Mouse (Mus musculus) erythroid progenitor cell, adult 5-6 weeks (primary cell): ENCODE data around the gene Pdik1l. TPM values are rescaled to one million over a fixed set of nuclear protein-coding genes. Genes with fewer than 3 reads are reported as not detected.
"Not testable (repeated sequence)": the region's sequence is repeated elsewhere in the genome, so short reads cannot be mapped to it uniquely, and the experiment has no call there.

Source experiments
- ATAC-seq: replicated peaks from 2 replicates; pipeline ENCODE4 v1.8.0; 2016; ENCODE audit warnings: moderate number of reproducible peaks, mild to moderate bottlenecking, moderate TSS enrichment, inconsistent platforms; ENCODE audit not compliant: poor library complexity, low FRiP score, severe bottlenecking
- total RNA-seq, 2 experiments: library from RNA; stranded (forward) in 1 of 2; stranded (reverse) in 1 of 2; fragments of 150-400 nt in 1 of 2; fragments of 186-747, 209-891 nt in 1 of 2; gene quantifications; 2 replicates each; pipeline versions ENCODE4 v1.2.3 to v1.2.4; 2015 to 2017; ENCODE audit warnings: low replicate concordance in 2 of 2

The Pdik1l gene
- total RNA-seq, 2 experiments from 2014 or later = 39.4 to 52.6 TPM

GRCm38 (mm10) chr4:134300316-134300715 lies 12.6 kb upstream of the Pdik1l start:
- ATAC-seq = no peak

GRCm38 (mm10) chr4:134299498-134299810 lies 11.8 kb upstream of the Pdik1l start:
- no peak for ATAC-seq

- ATAC-seq = no peak
Measured at GRCm38 (mm10) chr4:134298626-134299497, 11.2 kb upstream of the Pdik1l start.

DNA sequence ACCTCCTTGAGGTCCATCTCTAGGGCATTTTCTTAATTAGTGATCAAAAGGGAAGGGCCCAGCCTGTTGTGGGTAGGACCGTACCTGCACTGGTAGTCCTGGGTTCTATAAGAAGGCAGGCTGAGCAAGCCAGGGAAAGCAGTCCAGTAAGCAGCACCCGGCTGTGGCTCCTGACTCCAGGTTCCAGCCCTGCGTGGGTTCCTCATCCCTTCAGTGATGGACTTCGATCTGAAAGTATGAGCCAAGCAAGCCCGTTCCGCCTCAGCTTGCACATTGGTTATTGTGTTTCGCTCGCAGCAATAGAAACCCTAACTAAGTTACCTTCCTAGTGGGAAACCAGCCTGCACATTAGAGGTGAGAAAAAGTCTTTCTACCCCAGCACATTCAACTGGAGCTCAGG lies 9.7 kb upstream of the Pdik1l start:
- ATAC-seq = no peak

- ATAC-seq = no peak
Measured at GRCm38 (mm10) chr4:134296523-134296922, 8.8 kb upstream of the Pdik1l start.

GRCm38 (mm10) chr4:134296096-134296495 lies 8.4 kb upstream of the Pdik1l start:
- ATAC-seq = not testable (repeated sequence)

GRCm38 (mm10) chr4:134293692-134294163 lies 6.0 kb upstream of the Pdik1l start:
- no peak for ATAC-seq

DNA sequence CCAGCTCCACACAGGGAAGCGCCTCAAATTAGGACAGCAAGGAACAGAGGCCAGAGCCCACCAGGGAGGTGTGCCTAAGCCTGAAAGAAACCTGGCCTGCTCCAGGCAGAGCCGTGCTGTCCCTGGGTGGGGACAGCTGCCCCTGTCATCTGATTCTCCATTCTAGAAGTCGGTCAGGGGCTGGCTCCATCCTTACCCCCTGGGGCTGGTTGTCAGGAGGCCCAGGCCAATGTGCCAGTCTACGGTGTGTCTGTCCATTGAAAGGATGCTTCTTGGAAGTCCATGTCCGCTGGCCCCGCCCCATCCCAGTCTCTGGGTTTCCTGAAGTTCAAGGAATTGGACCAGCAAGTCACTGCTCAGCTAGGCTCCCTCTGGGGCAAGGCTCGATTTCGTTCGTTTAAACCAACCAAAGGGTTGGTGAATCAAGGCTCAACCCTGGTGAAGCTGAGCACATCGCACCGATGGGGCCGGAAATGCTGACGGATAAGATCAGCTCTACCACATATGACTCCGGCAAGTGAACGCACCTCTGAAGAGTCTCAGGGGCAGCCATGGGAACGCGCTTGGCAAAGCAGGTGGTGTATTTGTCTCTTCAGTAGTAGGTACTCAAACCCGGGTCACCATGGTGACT lies 5.5 kb upstream of the Pdik1l start:
- ATAC-seq = no peak

DNA sequence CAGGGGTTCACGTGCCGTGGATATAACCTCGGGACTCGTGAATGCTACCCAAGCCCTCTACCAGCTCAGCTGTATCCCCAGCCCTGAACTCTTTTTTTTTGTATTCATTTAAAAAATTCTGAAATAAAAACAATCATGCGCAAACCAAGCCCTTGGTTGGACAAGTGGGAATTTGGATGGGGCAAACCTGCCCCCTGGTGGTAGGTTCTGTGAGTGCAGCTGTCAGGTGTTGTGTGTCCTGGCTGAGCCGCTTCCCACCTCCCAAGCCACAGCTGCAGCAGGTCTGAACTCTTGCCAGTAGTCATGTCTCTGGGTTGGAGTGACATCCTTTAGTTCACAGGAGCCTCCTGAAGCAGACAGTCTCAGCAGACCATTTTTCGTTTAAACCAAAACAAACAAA lies 4.4 kb upstream of the Pdik1l start:
- ATAC-seq = peak; percentile 50

- no peak for ATAC-seq
Measured at GRCm38 (mm10) chr4:134288397-134289256, 932 bp upstream of the Pdik1l start.

GRCm38 (mm10) chr4:134287168-134287564 lies 529 bp downstream of the Pdik1l start:
- peak; percentile 72 for ATAC-seq

DNA sequence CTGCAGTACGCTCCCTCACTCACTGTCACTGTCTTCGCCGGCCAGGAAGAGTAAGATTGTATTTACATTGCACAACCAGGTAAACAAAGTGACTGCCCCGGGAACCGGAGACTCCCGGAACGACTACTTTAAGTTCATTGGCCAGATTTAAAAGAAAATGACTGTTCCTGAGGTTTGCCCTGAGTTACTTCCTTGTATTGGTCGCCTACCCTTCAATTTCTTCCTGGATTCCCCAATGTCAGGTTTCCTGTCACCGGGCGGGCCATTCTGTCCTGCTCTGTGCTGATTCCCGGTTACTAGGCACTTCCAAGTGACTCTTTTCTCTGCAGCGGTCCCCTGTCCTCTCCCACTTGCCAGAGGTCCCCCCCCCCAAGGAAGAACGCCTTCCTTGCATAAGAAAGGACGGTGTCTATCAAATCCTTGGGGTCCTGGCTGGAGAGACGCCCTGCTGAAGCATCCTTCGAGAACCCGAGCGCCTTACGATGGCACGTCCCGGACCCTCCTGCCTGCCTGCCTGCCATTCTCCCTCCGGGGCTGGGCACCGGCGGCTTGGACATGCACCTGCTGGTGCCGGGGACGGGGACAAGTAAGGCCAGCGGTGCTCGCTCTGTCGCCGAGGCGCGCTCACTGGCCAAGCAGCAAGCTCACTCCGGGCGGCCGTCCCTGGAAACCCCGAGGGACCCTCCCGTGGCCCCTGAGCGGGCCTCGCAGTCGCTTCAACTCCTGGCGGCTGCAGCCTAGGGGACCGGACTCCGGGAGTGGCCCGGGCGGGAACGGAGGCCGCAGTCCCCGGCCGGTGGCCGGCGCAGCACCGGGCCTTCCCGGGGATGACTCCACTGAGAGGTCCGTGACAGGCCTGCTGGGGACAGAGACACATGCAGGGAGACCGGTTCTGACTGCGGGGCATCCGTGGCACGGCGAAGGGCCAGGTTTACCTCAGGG lies 1.2 kb downstream of the Pdik1l start:
- ATAC-seq = peak; percentile 5; the same call in 1 of the 2 replicates

- peak; percentile 56 for ATAC-seq
Measured at GRCm38 (mm10) chr4:134284942-134285341, 2.8 kb downstream of the Pdik1l start.

DNA sequence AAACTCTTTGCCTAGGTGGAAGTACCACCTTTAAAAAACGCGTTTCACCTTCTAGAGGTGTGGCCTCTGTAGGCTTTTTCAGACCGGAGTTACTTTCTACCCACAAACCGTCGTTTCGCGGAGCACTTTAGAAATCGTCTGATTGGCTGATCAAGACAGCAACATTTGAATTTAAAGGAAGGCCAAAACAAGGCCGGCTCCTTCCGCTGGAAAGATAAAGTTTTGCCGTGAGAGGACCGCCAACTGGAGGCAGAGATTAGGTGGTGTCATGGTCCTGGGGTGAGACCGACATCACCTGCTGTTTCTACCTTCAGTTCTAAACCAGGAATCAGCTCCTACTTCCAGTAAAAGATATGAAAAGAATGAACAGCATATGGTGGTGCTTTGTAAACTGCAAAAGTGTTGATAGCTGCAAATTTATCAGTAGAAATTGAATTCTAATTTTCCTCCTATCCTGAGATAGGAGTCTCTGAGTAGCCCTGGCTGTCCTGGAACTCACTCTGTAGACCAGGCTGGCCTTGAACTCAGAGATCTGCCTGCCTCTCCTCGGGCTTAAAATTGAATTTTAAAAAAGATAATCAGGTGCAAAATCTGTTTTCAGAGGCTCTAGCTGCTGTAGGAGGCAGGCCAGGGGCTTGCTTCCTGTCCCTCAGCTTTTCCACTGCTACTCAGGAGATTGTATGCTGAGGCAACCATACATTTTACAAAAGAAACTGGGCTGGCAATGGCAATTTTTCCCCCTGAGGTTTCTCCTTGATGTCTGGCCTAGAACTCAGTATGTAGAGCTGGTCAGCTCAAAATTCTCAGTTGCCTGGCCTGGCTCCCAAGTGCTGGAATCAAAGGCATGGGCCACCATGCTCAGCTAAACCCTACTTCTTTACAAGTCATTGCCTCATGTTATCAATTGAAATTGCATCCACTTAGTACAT lies 14.0 kb downstream of the Pdik1l start:
- peak; percentile 94 for ATAC-seq

DNA sequence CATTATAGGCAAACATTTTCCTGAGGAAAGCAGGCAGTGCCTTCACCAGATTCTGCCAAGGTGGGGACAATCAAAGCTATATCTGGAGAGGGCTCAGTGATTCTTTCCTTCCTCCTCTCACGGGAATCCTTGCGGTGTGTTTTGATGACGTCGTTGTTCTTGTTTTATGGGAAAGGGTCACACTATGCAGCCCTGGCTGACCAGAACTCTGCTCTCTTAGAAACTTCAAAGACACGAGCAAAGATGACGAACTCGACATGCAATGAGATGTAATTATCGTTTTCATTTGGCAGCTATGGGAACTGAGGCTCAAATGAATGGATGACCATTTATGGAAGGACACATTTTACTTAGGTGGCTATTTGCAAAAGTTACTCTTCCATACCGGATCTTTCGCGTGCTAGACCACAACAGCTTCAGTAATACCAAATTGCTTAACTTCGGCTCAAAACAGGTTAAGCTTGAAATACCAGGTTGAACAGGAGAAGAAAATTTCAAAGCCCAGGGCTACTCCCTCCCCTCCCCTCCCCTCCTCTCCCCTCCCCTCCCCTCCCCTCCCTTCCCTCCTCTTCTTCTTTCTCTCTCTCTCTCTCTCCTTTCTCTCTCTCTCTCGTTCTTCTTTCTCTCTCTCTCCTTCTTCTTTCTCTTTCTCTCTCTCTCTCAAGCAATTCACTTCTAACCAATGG lies 14.8 kb downstream of the Pdik1l start:
- ATAC-seq = 0 out of 2 replicates have a peak, but pooled peaks have one; percentile 12

- ATAC-seq = no peak
Measured at GRCm38 (mm10) chr4:134271979-134272378, 15.7 kb downstream of the Pdik1l start.

DNA sequence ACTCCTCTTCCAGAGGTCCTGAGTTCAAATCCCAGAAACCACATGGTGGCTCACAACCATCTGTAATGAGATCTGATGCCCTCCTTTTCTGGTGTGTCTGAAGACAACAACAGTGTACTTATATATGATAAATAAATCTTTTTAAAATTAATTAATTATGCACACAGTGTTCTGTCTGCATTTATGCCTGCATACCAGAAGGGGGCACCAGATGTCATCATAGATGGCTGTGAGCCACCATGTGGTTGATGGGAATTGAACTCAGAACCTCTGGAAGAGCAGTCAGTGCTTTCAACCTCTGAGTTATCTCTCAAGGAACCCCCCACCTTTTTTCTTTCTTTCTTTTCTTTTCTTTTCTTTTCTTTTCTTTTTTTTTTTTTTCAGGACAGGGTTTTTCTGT lies 18.1 kb downstream of the Pdik1l start:
- not testable (repeated sequence) for ATAC-seq
